Mouse (Mus musculus) embryonic facial prominence, embryonic 15.5 days (tissue): ENCODE results near the gene Ovol1. TPM values are rescaled to one million over a fixed set of nuclear protein-coding genes. Genes with fewer than 3 reads are reported as not detected.

Experiments used
- polyA plus RNA-seq: library from polyadenylated mRNA; unstranded; fragments of >200 nt; fragmentation: Nextera tagmentation; extraction: Ambion mirVana; gene quantifications from 2 replicates; pipeline ENCODE4 v1.2.1, GENCODE M21; 2015

Ovol1 gene
- polyA plus RNA-seq, 1 experiment from 2014 or later, result 23.3 TPM

Other genes starting within 250 kb of the Ovol1 start
- not detected in 2 replicates for gene Catsper1, start 224.9 kb downstream of the Ovol1 start, polyA plus RNA-seq
- gene Cst6, start 211.1 kb downstream of the Ovol1 start, polyA plus RNA-seq, result 67.9 and 76.8 TPM in 2 replicates
- 48.6 and 55.1 TPM in 2 replicates for gene Eif1ad, start 193.9 kb downstream of the Ovol1 start, polyA plus RNA-seq
- gene Banf1, start 193.5 kb downstream of the Ovol1 start, polyA plus RNA-seq, result 399 and 402 TPM in 2 replicates
- gene Sart1, start 171.9 kb downstream of the Ovol1 start, polyA plus RNA-seq, result 81.5 and 83.5 TPM in 2 replicates
- gene Tsga10ip, start 158.1 kb downstream of the Ovol1 start, polyA plus RNA-seq, result 0.72 and 1.1 TPM in 2 replicates
- 267 and 280 TPM in 2 replicates for gene Drap1, start 135.7 kb downstream of the Ovol1 start, polyA plus RNA-seq
- 67.4 and 72.3 TPM in 2 replicates for gene AI837181, start 135.5 kb downstream of the Ovol1 start, polyA plus RNA-seq
- not detected in 2 replicates for gene Fosl1, start 113.1 kb downstream of the Ovol1 start, polyA plus RNA-seq
- 8.0 and 8.9 TPM in 2 replicates for gene Ccdc85b, start 102.8 kb downstream of the Ovol1 start, polyA plus RNA-seq
- gene Fibp, start 100.0 kb downstream of the Ovol1 start, polyA plus RNA-seq, result 114 and 125 TPM in 2 replicates
- 1.4 and 2.8 TPM in 2 replicates for gene Ctsw, start 92.1 kb downstream of the Ovol1 start, polyA plus RNA-seq
- gene Efemp2, start 86.7 kb downstream of the Ovol1 start, polyA plus RNA-seq, result 219 and 226 TPM in 2 replicates
- 44.1 and 45.2 TPM in 2 replicates for gene Mus81, start 72.2 kb downstream of the Ovol1 start, polyA plus RNA-seq
- gene Cfl1, start 70.2 kb downstream of the Ovol1 start, polyA plus RNA-seq, result 2,278 and 2,311 TPM in 2 replicates
- 0.16 TPM in 1 of 2 replicates, not detected in the other for gene 1700020D05Rik, start 56.9 kb downstream of the Ovol1 start, polyA plus RNA-seq
- gene Snx32, start 50.1 kb downstream of the Ovol1 start, polyA plus RNA-seq, result 10.7 and 11.7 TPM in 2 replicates
- gene Ap5b1, start 7.4 kb upstream of the Ovol1 start, polyA plus RNA-seq, result 5.2 and 5.7 TPM in 2 replicates
- 122 and 126 TPM in 2 replicates for gene Rnaseh2c, start 41.2 kb upstream of the Ovol1 start, polyA plus RNA-seq
- 49.4 and 52.3 TPM in 2 replicates for gene Kat5, start 49.6 kb upstream of the Ovol1 start, polyA plus RNA-seq
- gene Rela, start 76.8 kb upstream of the Ovol1 start, polyA plus RNA-seq, result 61.4 and 62.4 TPM in 2 replicates
- 29.4 and 30.4 TPM in 2 replicates for gene Sipa1, start 103.1 kb upstream of the Ovol1 start, polyA plus RNA-seq
- gene Map3k11, start 128.1 kb upstream of the Ovol1 start, polyA plus RNA-seq, result 27.1 and 30.0 TPM in 2 replicates
- 24.6 and 26.6 TPM in 2 replicates for gene Pcnx3, start 128.3 kb upstream of the Ovol1 start, polyA plus RNA-seq
- 3.8 TPM in 2 replicates for gene Kcnk7, start 143.7 kb upstream of the Ovol1 start, polyA plus RNA-seq
- gene Ehbp1l1, start 165.7 kb upstream of the Ovol1 start, polyA plus RNA-seq, result 32.4 and 35.9 TPM in 2 replicates
- gene Fam89b, start 169.0 kb upstream of the Ovol1 start, polyA plus RNA-seq, result 110 and 111 TPM in 2 replicates
- gene Ltbp3, start 180.3 kb upstream of the Ovol1 start, polyA plus RNA-seq, result 52.5 and 53.5 TPM in 2 replicates
- gene Scyl1, start 210.8 kb upstream of the Ovol1 start, polyA plus RNA-seq, result 81.4 and 81.8 TPM in 2 replicates